Mouse (Mus musculus) spleen, adult 18-20 months (tissue): ENCODE measurements around the gene Syne1.
"Not testable (repeated sequence)": the region's sequence is repeated elsewhere in the genome, so short reads cannot be mapped to it uniquely, and the experiment has no call there.

Experiments used
- DNase-seq, 2 experiments: peaks; one replicate each; pipeline ENCODE4 v3.0.0; 2022; ENCODE audit warnings: mixed read lengths in 2 of 2

Syne1 gene

GRCm38 (mm10) chr10:5515330-5515729 lies 36.0 kb downstream of the Syne1 start:
- DNase-seq: no peak

- DNase-seq: no peak
These were observed 37.1 kb downstream of the Syne1 start for GRCm38 (mm10) chr10:5514134-5514533.

DNA sequence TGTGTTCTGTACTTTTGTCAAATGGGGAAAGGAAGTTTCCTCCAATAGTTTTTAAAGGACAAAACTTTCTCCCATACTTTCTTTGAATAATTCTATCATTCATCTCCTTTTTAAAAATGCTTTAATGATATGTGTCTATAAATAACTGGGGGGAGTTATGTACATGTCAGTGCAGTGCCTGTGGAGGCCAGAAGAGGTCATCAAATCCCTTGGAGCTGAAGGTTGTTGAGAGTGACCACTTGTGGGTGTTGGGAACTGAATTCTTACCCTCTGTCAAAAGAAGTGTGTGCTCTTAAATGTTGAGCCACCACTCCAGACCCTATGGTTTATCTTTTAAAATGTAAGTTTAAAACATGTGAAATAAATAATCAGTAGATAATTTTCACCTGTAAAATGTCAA lies 39.0 kb downstream of the Syne1 start:
- no peak for DNase-seq

GRCm38 (mm10) chr10:5511403-5511802 lies 39.9 kb downstream of the Syne1 start:
- no peak for DNase-seq

- no peak for DNase-seq
These were observed 43.8 kb downstream of the Syne1 start for GRCm38 (mm10) chr10:5507478-5507877.

DNA sequence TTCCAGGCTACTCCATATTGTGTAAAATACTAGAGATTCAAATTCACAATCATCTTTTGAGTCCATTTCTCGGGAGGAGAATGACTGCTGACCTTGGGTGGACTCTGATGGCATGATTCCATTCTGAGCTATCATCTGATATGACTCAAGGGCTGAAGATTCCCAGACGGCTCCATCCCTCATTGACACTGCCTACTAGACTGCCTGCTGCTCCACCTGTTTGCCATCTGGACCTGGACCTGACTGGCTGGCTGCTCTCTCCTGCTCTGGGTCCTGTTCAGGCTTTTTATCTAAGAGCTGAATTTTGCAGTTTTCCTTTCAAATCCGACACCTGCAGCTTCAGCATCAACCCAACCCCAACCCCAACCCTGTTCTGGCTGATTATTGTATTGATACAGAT lies 46.5 kb downstream of the Syne1 start:
- DNase-seq: no peak

DNA sequence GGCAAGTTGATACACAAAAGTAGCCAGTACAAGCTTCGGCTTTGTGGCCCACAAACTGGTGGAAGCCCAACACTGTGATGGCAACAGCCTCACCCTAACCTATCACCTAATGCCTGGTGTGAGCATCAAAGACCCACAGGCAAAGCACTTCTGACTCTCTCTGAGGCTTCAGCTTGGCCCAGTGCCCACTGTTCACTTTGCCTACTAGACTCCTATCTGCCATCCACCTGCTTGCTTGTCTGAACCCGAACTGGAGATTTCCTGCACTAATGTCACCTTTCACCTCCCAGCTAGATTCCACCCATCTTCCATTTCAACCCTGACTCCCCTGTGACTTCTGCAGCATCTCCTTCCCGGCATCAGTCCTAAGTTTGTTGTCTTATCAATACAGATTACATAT lies 47.4 kb downstream of the Syne1 start:
- no peak for DNase-seq

- not testable (repeated sequence) for DNase-seq
These were observed 51.5 kb downstream of the Syne1 start for GRCm38 (mm10) chr10:5499684-5500369.

- DNase-seq: no peak
These were observed 53.4 kb downstream of the Syne1 start for GRCm38 (mm10) chr10:5497859-5498258.

DNA sequence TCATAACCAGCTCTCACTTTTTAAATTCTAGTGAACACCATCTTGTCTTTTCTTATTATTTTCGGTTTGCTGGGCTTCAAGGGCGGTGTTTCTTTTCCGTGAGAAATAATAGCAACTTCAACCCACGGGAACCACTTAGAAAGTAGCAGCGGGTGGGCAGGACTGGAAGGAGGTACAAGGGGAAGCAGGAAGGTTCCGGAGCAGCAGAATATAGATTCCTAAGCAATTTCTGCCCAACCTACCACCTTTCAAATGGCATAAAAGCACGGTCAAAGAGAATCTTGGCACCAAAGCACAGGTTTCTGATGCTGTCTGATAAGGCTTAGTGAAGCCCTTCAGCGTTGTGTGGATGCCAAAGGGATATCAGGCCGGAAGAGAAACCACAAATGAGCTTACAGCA lies 60.2 kb downstream of the Syne1 start:
- DNase-seq: no peak

GRCm38 (mm10) chr10:5490029-5490428 lies 61.3 kb downstream of the Syne1 start:
- peak in 1 of 2 experiments; percentile 33 for DNase-seq

DNA sequence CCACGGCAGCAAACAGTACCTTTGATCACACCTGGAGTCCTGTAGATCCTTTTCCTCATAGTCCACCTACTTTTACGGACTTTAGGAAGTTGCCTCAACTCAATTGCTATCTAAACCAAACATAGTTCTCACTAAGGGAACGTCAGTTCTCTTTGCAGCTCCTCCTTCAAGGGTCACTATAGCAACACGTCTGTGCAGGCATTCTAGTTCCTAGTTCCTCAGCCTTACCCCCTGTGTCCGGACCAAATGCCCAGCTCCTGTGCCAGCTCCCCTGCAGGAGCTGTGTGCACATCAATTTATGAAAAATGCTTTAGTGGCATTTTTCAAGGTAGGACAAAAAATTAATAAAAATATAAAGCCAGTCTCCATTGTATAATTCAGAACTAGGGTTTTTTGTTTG lies 63.2 kb downstream of the Syne1 start:
- DNase-seq: no peak

- DNase-seq: peak in 1 of 2 experiments; percentile 16
These were observed 70.4 kb downstream of the Syne1 start for GRCm38 (mm10) chr10:5480552-5481550.

DNA sequence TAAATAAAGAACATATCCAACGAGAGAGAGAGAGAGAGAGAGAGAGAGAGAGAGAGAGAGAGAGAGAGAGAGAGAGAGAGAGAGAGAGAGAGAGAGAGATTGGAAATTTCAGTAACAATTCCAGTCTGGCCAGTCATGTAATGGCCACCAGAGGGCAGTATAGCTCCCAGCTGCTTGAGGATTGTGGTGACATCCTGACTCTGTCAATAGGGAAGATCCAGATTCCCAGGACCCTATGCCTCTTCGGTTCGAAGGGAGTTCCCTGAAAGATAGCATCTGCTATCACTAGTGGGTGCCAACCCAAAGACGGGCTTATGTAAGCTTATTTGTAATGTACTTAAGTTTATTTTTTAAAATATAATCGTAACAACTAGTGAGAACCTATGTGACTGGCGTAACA lies 71.2 kb downstream of the Syne1 start:
- DNase-seq: peak in 1 of 2 experiments; percentile 39

DNA sequence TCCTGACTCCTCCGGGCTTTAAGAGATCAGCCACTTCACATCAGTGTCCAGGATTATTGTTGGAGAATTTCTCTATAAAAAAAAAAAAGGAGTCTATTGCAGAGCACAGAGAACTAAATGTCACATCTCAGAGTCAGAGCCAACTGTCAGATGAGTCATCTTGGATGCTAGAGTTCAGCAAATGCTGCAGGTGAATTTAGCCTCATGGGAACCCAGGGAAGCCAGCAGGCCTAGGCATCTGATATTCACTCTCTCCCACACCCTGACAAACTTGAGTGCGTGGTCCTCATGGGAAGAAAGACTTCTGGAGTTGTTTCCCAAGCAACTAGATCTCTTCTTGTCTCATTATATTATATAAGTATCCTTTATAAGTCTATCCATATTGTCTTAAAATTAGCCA lies 82.6 kb downstream of the Syne1 start:
- no peak for DNase-seq

GRCm38 (mm10) chr10:5453830-5454229 lies 97.5 kb downstream of the Syne1 start:
- DNase-seq: no peak

GRCm38 (mm10) chr10:5449944-5450343 lies 101.3 kb downstream of the Syne1 start:
- no peak for DNase-seq

- DNase-seq: no peak
These were observed 103.1 kb downstream of the Syne1 start for GRCm38 (mm10) chr10:5447950-5448716.

DNA sequence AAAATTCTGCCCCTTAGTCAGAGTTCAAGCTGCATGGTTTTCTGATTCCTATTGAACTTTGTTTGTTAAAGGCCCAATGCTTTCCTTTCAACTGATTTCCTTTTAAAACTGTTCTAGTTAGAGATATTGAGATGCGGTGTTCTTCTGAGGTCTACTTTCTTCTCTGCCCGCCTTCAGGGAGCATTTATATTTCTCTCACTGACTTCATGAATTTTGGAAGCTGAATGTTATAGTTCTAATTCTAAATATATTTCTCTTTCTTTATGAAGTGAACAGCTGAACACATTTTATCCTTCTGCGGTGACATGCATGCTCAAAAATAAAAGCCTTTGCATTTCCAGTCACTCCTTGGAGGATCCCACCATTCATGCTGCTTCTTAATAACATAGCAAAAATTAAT lies 106.0 kb downstream of the Syne1 start:
- DNase-seq: no peak

DNA sequence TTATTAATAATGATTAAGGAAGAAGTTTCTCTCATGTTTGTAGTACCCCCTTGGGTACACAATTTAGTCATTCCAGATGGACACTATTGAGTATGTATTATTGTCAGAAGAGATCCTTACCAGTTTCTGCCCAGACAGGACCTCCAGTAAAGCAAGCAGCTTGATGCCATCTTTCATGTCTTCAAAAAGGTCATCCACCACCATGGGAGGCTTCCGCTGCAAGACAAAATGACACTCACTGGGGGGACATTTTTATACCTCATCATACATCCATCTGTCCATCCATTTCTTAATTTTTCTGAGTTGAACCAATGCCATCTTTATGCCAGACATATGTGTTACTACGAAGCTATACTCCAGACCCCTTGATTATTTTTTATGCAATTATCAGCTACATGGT lies 108.3 kb downstream of the Syne1 start:
- DNase-seq: no peak

- DNase-seq: no peak
These were observed 111.4 kb downstream of the Syne1 start for GRCm38 (mm10) chr10:5439802-5440350.

DNA sequence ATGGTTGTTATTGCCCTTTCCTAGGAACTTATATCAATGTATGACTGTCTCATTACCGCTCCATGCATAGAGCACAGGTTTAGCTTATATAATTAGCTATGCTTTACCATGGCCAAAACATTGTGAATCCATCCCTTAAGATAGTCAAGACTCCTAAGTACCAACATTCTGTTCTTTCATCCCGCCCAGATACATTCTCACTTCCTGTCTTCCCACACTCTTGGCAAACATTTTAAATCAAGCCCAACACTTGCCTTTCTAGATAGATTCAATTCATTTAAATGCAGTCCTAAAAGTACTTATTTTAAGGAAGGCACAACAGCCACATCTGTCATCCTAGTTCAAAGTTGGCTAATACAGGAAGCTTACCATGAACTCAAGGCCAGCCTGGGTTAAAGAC lies 113.5 kb downstream of the Syne1 start:
- DNase-seq: no peak

GRCm38 (mm10) chr10:5423984-5424383 lies 127.3 kb downstream of the Syne1 start:
- DNase-seq: no peak
